Mouse (Mus musculus) right cerebral cortex, postnatal 14 days (tissue): ENCODE data around the gene Rnft1.

Experiments used
- DNase-seq: peaks from one replicate; pipeline ENCODE4 v3.0.0; 2022

The Rnft1 gene

GRCm38 (mm10) chr11:86484101-86484868 is at the start of gene Rnft1:
Gene Rnft1 (plus strand): TSS chr11:86484657.
- DNase-seq, result peak; percentile 97

GRCm38 (mm10) chr11:86436843-86437242 is 47.6 kb upstream of the Rnft1 start:
- DNase-seq, result no peak

GRCm38 (mm10) chr11:86438261-86438660 is 46.2 kb upstream of the Rnft1 start:
- DNase-seq, result no peak

- no peak for DNase-seq
Observed at GRCm38 (mm10) chr11:86440791-86441190, 43.7 kb upstream of the Rnft1 start.

- no peak for DNase-seq
Observed at GRCm38 (mm10) chr11:86453991-86454390, 30.5 kb upstream of the Rnft1 start.

- peak; percentile 29 for DNase-seq
Observed at GRCm38 (mm10) chr11:86457545-86457944, 26.9 kb upstream of the Rnft1 start.

- no peak for DNase-seq
Observed at GRCm38 (mm10) chr11:86458866-86459265, 25.6 kb upstream of the Rnft1 start.

- no peak for DNase-seq
Observed at GRCm38 (mm10) chr11:86462579-86462978, 21.9 kb upstream of the Rnft1 start.

- peak; percentile 72 for DNase-seq
Observed at GRCm38 (mm10) chr11:86464275-86464674, 20.2 kb upstream of the Rnft1 start.

GRCm38 (mm10) chr11:86468345-86468744 is 16.1 kb upstream of the Rnft1 start:
- DNase-seq, result no peak

GRCm38 (mm10) chr11:86468971-86469370 is 15.5 kb upstream of the Rnft1 start:
- no peak for DNase-seq

- no peak for DNase-seq
Observed at GRCm38 (mm10) chr11:86471785-86472184, 12.7 kb upstream of the Rnft1 start.

GRCm38 (mm10) chr11:86472771-86473171 is 11.7 kb upstream of the Rnft1 start:
- DNase-seq, result no peak

- no peak for DNase-seq
Observed at GRCm38 (mm10) chr11:86473576-86473975, 10.9 kb upstream of the Rnft1 start.

- peak; percentile 54 for DNase-seq
Observed at GRCm38 (mm10) chr11:86484910-86485510, 553 bp downstream of the Rnft1 start.

GRCm38 (mm10) chr11:86490782-86491181 is 6.3 kb downstream of the Rnft1 start:
- DNase-seq, result no peak

GRCm38 (mm10) chr11:86497356-86497755 is 12.9 kb downstream of the Rnft1 start:
- DNase-seq, result no peak

- DNase-seq, result no peak
Observed at GRCm38 (mm10) chr11:86497908-86498307, 13.5 kb downstream of the Rnft1 start.

- no peak for DNase-seq
Observed at GRCm38 (mm10) chr11:86500795-86501194, 16.3 kb downstream of the Rnft1 start.

- no peak for DNase-seq
Observed at GRCm38 (mm10) chr11:86503121-86503520, 18.7 kb downstream of the Rnft1 start.

- no peak for DNase-seq
Observed at GRCm38 (mm10) chr11:86507334-86507733, 22.9 kb downstream of the Rnft1 start.

- no peak for DNase-seq
Observed at GRCm38 (mm10) chr11:86507991-86508390, 23.5 kb downstream of the Rnft1 start.

- DNase-seq, result no peak
Observed at GRCm38 (mm10) chr11:86516620-86517019, 32.2 kb downstream of the Rnft1 start.

- DNase-seq, result no peak
Observed at GRCm38 (mm10) chr11:86517229-86517628, 32.8 kb downstream of the Rnft1 start.

GRCm38 (mm10) chr11:86519751-86520150 is 35.3 kb downstream of the Rnft1 start:
- DNase-seq, result no peak
